Mouse (Mus musculus) kidney, postnatal 25 days (tissue): ENCODE data around the gene Slc7a4.
A peak's percentile ranks its signal among the peaks of the same experiment; 100 is the strongest.

Experiments used
- DNase-seq, 2 experiments: peaks; one replicate each; pipeline ENCODE4 v3.0.0; 2021; ENCODE audit warnings: mixed read lengths in 2 of 2

The Slc7a4 gene

DNA sequence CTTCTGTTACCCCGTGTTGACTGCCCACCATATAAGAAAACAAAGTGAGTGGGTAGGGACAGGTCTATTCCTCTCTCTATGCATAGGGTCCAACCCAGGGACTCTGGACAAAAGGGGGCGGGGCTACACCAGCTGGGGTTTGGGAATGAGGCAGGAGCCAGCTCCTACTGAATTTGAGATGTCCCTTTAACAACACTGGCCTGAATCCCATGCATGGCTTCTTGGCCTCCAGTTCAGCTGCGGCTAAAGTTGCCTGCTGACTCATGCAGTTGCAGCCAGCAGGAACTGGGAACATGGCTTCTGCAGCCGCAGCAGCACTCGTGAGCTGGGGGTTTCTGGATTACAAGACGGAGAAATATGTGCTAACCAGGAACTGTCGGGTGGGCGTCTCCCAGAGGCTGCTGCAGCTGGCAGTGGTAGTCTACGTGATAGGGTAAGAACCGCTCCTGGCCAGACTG, 21.2 kb downstream of the Slc7a4 start, which contains the start of gene P2rx6:
TSS of gene P2rx6 (plus strand) at position 135 of the 458 bp plus-strand sequence.
- DNase-seq, result peak; percentile 40 to 51

DNA sequence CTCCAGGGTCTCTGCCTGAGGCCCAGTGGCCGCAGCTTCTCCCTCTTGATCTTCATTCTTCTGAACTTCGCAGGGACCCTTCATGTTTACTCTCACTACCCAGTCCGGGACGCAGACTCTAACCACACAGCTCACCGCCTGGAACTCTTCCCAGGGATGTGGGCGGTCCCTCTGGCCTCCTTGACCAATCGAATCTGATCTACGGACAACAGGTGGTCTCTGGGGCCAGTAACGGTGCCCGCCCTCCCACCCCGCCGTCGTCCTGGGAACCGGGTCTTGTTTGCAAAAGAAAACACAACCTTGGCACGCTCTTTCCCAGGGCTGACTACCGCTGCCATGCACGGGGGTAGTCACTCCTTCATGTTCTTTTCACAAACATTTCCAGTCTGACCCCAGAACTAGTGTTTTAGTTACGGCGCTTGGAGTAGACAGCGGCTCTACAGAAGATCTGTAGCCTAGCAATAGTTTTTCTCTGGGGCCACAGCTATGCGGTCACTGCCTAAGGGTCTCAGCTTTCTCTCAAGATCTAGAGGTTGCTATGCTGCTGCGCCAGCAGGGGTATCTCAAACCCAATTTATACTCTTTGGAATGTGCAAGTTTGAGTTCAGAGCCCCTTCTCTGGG, 21.8 kb downstream of the Slc7a4 start, which contains the start of gene Lrrc74b:
TSS of gene Lrrc74b (minus strand) at position 120 of the 623 bp plus-strand sequence.
- peak; percentile 44 to 73 for DNase-seq

DNA sequence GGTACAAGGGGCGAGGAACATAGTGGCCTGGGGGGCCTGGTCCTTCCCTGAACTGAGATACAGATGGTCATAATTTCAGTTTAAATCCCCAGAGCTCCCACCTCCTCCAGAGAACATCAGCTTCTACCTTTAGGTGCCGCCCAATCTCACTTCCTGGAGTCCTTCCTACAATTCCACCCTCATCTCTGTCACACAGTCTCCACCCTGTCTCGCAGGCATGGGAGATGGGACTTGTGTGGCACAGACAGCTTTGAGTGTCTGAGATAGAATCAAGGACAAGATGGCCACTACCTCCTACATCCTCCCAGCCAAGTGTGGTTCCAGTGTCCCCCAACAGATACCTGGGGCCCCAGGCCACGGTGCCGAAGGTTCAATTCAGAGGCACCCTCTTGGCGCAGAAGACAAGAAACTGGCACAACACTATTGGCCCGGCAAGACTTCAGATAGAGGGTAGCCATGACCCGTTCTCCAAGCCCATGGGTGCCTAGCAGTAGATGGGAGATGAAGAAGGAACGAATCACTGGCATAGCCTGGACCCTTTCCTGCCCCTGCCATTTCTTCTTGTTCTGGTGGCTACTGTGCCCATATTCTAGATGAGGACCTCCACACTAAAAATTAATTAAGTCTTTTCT, 23.5 kb downstream of the Slc7a4 start:
- DNase-seq, result peak in 1 of 2 experiments; percentile 20

DNA sequence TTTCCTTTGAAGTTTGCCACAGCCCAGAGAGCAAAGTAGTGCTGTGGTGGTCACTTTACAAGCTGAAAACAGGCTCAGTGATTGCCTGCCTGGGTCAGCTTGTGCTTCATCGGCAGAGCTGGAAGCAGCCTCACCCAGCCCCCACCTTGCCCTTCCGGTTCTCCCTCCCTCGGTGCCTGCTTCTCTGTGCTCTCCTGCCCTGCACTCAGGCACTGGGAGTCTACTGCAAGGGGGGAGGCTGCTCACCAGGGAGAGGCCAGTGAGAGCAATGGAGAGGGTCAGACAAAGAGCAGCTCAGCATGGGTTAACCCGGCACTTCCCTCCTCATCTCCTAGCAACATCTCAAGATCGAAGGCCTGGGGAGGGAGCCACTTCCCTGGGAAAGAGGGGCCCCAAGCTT, 24.2 kb downstream of the Slc7a4 start:
- DNase-seq, result peak in 1 of 2 experiments; percentile 25

DNA sequence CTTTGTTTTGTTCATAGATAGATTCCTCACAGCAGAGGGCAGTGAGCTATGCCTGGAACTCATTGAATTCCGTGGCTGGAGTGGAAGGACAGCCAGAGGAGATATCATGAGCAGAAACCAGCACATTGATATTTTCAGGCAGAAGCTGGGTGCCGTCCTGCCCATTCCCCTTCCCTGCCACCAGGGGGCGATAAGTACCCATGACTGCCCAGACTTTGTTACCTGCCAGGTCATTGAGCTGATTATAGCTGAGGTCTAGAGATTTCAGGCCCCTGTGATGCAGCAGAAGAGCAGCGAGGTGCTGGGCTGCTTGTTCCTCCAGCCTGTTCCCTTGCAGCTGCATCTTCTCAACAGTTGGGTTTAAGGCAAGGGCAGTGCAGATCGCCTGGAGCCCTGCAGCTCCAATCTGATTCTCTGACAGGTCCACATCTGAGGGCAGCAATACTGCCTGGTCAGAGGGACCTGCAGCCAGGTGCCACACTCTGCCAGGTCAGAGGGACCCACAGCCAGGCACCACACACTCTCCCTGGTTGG, 25.0 kb downstream of the Slc7a4 start:
- peak; percentile 63 to 70 for DNase-seq

DNA sequence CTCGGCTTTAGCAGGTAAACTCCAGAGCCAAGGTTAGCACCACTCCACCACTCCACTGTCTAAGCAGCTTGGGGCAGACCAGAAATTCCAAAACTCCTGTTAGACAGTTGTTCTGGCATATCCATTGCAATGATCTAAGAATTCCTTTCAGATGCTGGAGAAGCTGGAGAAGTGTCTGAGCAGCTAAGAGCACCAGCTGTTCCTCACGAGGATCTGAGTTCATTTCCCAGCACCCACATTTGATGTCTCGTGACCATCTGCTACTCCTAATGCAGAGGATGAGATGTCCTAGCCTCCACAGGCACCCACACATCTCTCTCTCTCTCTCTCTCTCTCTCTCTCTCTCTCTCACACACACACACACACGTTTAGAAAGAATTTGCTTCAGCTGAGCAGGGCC, 26.1 kb downstream of the Slc7a4 start:
- no peak for DNase-seq

DNA sequence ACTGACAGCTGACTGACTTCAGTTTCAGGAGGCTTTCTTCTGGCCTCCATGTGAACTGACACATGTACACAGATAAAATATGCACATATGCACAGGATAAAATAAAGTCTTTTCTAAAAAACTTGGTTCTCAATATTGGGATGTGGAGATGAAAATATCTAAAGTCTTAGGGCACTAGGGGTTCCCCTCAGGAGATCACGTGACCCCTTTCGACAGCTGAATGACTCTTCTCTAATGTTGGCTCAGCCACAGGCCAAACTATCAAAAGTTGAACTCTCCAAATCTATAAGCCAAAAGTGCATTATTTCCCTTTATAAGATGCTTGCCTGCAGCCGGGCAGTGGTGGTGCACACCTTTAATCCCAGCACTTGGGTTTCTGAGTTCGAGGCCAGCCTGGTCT, 26.8 kb downstream of the Slc7a4 start:
- DNase-seq, result no peak

DNA sequence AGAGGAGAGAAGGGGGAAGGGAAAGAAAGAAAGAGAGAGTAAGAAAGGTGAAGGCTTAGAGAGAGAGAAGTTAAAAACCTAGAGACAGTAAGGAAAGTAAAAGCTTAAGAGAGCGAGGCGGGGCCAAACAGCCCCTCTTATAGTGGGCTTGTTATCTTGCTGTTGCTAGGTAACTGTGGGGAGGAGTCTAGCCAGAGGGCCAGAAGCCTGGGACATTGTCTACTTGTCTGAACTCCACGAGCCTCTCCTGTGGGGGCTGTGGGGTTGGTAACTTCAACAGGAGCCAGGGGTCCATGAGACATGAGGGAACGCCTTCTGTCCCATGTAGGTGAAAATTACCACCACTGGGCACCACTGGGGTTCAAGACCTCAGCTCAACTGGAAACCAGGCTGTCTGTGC, 28.3 kb downstream of the Slc7a4 start:
- peak in 1 of 2 experiments; percentile 21 for DNase-seq

DNA sequence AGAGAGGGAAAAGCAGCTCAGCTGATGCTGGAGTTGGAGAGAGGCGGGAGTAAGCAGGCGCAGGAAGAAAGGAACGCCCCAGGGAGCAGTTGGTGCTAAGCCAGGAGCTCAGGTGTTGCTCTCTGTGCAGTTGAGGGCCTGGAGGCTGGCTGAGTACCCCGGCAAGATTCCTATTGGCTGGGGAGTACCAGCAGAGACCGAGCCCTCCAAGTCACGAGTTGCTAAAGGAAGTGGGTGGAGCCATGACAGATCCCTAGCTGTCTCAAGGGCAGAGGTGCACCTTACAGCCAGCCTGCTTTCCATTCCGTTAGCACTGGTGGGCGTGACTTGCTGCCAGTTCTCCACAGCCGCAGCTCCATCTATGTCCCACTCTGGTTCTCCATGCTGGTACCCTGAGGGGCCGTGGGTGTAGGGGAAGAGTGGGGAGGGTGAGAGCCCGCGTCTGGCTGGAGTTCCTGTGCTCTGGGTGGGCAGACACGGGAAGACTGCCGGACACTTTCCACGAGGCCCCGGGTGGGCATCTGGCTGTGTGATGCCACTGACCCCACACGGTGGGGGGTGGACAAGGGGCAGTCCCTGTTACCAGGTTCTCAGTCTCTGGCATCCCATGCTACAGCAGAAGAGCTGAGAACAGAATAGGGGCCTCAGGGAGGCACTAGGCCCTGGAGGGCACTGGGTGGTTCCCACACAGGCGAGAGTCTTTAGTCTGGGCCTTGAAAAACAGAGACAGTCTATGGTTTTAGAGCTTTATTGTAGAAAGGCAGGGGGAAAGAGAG, 28.9 kb downstream of the Slc7a4 start:
- peak; percentile 80 to 93 for DNase-seq

DNA sequence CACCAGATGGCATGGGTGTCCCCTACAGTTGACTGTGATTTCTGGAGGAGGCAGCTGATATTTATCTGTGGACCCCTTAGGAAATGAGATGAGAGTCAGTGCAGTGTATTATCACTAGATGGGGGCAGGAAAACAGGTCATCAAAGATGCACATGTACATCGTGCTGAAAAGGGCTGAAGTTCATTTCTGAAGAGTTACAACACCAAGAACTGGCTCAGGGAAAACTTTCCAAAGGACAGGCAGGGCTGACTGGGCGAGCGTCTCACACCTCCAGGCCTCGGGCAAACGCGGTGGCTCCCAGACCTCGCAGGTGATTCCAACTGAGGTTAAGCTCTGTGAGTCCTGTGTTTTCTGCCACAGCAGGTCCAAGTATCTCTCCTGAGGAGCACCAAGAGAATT, 30.2 kb downstream of the Slc7a4 start:
- DNase-seq, result peak in 1 of 2 experiments; percentile 19

DNA sequence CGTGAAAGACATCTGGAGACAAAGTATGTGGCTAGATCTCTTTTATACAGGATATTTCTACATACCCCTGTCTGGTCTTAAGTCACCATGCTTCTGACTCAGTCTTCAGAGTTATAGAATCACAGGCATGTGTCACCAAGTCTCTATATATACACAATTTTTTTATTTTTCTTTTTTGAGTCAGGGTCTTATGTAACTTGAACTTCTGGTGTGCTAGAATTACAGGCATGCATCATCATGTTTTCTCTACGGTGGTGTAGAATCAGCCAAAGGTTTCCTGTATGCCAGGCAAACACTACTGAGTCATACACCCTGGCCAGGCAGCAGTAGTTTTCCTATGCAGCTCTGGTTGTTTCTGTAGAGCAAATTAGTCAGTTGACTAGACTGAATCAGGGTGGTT, 40.4 kb downstream of the Slc7a4 start:
- no peak for DNase-seq

DNA sequence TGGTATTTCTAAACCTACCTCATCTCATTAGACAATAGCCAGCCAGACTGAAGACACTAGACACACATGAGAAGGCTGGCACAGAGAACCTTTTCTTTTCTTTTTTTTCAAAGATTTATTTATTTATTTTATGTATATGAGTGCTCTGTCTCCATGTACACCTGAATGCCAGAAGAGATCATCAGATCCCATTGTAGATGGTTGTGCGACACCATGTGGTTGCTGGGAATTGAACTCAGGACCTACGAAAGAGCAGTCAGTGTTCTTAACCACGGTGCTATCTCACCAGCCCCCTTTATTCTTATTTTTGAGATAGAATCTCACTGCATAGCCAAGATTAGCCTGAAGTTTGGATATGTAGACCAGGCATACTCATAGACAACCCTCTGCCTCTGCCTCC, 46.4 kb downstream of the Slc7a4 start:
- peak in 1 of 2 experiments; percentile 29 for DNase-seq

DNA sequence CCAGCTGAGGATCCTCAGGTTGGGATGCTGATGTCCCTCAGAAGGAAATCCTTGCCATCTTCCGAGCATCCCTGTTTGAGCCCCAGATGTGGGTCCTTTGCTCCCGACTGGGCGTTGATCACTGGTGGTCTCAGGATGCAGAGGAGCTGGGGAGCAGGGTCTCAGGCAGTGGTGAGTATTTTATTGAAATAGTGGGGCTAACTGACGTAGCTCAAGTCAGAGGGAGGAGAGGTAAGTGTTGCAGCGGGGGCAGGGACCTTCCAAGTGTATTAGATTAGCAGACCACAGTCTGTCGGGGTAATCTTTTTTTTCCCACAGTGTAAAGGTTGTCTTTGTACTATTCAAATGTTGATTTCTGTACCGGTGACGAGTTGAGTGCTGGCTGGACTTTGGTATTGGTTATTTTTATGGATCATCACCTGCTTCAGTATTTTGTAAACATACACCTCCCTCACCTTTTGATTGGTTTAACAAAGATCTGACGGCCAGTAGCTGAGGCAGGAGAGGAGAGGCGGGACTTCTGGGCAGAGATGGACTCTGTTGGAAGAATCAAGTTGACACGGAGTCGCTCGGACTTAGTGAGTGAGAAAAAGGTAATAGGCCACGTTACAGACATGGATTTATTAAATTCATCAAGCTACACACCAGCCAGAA, 50.2 kb downstream of the Slc7a4 start:
- DNase-seq, result no peak

DNA sequence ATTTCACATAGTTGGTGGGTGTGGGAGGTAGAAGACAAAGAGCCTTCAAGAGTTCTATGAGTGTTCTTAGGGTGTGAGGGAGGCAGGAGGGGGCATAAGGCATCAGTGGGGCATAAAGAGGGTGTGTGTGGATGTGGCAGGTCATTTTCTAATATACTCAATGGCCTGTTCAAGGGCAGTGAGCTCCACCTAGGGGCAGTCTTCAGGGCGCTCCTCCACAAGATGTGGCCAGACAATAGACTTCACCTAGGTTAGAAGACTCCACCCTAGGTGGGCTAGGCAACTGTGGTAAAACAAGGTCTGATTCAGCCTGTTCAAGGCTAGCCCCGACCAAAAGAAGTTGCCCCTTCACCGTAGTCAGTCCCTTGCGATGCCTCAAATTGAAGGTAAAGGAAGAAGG, 50.7 kb downstream of the Slc7a4 start:
- peak; percentile 59 to 65 for DNase-seq

DNA sequence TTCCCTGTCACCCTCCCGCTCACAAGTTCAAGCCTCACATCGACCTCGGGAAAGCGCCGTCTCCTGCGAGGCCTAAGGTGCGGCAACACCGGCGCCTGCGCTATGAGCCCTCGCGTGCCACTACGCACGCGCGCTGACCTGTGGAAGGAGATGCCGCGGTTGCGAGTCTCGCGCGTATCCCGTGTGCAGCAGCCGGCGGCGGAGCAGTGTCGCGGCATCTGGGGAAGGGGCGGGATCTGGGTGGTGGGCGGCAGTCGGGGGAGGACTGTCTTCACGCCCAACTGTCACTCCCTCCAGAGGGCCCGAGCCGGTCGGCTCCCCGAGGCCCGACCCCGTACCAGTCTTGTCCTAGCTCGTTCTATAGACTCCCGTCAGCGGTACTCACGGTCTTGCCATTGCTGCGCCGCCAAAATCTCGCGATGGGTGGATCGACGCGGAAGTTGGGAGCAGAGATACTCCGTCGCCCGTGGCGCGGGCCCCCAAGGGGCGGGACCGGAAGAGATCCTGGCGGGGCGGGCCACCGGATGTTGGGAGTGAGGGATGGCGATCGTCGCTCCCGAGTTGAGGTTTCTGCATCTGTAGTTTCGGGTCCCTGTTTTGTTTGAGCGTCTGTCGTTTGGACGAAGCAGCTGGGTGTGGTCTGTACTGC, 52.2 kb downstream of the Slc7a4 start, which contains the start of gene Thap7:
TSS of gene Thap7 (minus strand) at position 497 of the 649 bp plus-strand sequence.
- DNase-seq, result peak; percentile 97 to 99

DNA sequence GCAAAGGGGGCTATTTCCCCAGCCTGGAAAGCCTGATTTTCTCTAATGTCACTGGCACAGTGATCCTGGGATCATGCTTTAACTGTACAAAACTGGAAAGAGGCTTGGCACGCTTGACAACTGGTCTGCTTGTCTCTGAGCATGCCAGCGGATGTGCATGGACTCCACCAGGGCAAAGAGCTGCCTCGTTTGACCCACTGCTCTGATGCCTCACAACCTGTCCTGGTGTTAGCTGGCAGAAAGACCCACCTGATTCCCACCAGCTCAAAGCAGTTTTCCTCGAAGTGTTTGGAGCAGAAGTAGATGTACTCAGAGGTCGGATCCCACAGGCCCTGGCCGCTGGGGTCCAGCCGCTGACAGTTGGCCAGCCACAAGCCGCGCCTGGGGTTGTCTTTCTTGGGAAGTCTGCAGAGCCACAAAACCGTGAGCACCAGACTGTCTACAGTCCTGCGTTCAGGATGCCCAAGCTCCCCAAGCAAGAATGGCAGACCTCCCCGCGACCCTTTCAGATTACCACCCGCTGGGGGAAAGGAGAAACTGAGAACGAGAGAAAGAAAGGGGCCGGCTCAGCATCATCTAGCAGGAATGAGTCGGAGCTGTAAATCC, 52.9 kb downstream of the Slc7a4 start:
- DNase-seq, result no peak

DNA sequence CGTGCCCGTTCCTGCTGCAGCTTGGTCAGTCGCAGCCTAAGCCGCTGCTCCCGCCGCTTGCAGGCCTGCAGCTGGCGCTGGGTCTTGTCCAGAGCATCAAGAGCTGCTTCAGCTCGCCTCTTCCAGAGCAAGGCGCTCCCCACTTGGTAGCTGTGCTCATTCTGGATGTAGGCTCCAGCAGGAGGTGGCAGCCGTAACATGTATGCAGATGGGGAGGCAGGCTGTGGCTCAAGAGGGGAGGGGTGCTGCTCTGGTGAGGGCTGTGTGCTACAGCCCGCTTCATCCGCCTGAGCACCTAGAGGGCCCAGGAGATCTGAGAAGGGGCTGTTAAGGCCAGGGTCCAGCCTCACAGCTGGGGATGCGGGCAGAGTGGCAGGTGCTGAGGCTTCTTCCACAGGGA, 54.7 kb downstream of the Slc7a4 start:
- DNase-seq, result no peak

DNA sequence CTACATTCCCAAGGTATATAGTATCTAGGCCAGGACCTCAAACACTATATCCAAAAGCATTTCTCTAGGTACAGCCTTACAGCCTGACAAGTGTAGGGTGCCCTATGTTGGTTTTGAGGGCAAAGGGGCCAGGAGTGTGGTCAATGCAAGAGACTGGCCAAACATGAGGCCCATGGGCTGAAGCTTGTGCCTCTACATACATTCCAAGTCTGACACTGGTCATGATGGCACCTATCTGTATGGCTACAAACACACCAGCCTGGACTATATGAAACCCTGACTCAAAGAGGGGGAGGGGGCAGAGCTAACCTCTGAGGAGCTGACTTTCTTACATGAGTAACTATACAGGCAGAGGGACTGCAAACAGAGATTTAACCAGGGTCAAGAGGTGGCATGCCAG, 55.4 kb downstream of the Slc7a4 start:
- no peak for DNase-seq

DNA sequence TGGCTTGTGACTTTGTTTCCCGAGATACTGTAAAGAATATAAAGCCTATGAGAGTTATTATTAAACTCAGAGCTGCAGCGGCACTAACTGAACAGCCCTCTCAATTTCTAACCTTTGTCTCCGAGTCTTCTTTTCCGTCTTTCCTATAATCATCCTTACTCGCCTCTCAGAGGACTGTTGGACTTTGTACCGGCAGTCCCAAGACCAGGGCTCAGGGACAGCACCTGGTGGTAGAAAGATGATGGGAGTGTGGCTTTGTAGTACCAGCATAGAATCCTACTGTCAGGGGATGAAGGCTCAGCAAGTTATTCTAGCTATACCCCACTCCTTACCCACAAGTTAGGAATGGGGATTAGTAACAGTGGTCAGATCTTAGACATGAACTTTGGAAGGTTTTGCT, 56.8 kb downstream of the Slc7a4 start:
- peak; percentile 60 to 73 for DNase-seq

DNA sequence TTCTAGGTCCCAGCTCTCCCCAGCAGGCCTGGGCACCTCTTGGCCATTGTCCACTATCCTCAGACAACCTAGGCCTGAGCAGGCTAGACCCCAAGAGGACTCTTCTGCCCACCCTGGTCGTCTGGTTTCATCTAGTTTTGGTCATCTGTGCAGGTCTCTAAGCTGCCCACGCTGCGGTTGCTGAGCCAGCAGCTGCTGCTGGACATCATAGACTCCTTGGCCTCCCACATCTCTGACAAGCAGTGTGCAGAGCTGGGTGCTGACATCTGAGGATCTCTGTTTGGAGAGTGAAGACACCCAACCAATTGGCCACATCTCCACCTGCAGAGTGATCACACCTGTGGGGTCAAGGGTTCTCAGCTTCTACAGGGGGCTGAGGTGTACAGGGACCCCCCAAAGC, 57.5 kb downstream of the Slc7a4 start:
- no peak for DNase-seq

DNA sequence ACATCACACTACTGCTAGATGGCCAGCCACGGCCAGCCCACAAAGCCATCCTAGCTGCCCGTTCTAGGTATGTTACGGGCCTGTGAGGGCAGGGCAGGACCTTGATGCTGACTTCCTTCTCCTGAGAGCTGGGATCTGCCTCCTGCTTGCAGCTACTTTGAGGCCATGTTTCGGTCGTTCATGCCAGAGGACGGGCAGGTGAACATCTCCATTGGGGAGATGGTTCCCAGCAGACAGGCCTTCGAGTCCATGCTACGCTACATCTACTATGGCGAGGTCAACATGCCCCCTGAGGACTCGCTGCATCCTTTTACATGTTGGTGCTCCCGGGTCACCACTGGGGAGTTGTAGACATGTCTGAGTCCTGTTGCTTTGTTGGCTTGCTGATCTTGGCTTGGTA, 58.9 kb downstream of the Slc7a4 start:
- DNase-seq, result no peak
